Mouse (Mus musculus) lung, postnatal 0 days (tissue): ENCODE results near the gene Syngr2.

Source experiments
- CTCF ChIP-seq: IDR thresholded peaks from 2 replicates; pipeline ENCODE4 v1.5.1; 2016; ENCODE audit warnings: antibody characterized with exemption, mild to moderate bottlenecking
- EP300 ChIP-seq: IDR thresholded peaks from 2 replicates; pipeline ENCODE4 v1.6.1; 2016; ENCODE audit warnings: antibody characterized with exemption, mild to moderate bottlenecking, control low read depth

DNA sequence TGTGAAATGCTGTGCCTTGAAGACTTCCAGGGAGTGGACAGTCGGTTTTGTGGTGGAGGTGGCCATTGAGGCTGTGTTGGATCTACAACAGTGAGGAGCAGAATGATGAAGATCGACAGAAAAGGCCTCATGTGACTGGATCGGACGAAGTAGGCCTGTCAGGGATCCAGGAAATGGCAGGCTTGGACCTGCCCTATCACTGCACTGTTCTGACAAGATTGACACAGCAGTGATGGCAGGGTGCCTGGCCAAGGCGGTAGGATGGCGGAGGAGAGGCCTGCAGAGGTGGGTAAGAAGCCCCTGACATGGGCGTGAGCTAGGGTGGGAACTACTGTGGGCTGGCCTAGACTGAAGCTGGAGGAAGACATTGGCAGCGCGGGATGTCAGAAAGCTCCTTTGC, 45.1 kb upstream of the Syngr2 start:
- TF ChIP-seq CTCF (no peak), EP300 (no peak)
